Mouse (Mus musculus) ovary, postnatal 10 days (tissue): ENCODE data around the gene Atg13.
A peak's percentile ranks its signal among the peaks of the same experiment; 100 is the strongest.

Source experiments
- DNase-seq: peaks from one replicate; pipeline ENCODE4 v3.0.0; 2022; ENCODE audit warnings: low spot score

Gene Atg13

DNA sequence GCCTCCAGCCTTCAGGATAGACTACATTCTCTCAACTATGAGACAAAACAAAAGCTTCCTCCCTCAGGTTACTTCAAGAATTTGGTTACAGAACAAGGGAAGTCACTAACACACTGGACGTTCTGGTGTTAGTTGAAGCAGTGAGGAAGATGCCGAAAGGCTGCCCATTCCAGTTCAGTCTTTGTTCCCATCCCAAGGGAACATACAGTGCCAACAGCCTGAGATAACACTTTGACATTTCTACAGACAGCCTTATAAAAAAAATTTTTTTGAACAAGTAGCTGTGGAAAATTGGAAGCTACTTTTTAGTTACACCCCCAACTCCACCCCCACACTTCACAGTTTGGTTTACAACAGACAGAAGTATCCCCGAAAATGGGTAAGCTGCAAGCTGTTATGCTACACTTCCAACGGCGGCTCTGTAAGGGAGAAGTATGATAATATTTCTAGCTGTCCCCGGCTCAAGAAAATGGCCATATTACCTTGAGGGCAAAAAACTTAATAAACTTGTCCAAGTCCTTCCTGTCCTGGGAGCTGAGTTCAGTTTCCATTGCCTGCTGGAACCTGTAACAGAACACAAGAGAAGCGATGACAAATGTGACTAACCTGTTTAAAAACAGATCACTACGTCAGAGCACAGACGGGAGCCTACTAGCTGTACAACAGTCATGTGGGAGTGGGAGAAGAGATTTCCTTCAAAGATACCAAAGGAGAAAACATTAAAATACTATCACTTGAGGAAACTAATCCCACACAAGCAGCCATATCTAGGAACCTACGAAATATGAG, 14.7 kb downstream of the Atg13 start:
- no peak for DNase-seq

- no peak for DNase-seq
These were observed 20.9 kb downstream of the Atg13 start for GRCm38 (mm10) chr2:91689452-91689851.

DNA sequence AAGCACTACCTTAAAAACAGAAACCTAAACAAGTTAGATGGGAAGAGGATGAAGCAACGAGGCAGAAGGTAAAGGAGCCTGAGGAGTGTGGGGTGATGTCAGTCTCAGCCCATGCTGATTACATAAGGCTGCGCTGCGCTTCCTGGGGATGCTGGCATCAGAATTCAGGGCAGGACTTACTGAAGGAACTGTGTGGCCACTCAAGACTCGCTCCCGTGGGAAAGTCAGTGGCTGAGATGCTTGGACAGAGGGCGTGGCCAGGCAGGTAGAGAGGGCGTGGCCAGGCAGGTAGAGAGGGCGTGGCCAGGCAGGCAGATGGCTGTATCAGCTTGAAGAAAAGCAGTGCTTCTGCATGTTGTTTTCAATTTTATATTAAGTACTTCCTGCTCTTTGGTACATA, 26.5 kb downstream of the Atg13 start:
- no peak for DNase-seq

- DNase-seq: no peak
These were observed 27.5 kb downstream of the Atg13 start for GRCm38 (mm10) chr2:91682850-91683249.

DNA sequence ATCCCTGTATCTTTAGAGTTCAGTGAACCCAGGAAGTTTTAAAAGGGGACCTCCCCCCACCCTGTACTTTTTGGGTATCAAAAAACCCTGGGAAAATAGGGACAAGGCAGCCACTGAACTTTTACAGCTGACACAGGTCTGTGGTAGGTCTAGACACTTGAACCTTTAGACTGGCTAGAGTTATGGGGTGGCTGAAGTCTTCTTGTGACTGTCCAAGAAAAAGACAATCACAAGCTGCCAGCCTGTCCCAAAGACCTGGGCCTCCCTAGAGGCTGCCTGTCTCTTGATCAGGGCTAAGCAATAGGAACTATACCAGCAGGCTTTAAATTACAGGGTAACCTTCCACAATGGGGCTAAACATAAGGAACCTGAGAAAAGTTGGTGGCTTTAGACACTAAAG, 33.4 kb downstream of the Atg13 start:
- DNase-seq: no peak

DNA sequence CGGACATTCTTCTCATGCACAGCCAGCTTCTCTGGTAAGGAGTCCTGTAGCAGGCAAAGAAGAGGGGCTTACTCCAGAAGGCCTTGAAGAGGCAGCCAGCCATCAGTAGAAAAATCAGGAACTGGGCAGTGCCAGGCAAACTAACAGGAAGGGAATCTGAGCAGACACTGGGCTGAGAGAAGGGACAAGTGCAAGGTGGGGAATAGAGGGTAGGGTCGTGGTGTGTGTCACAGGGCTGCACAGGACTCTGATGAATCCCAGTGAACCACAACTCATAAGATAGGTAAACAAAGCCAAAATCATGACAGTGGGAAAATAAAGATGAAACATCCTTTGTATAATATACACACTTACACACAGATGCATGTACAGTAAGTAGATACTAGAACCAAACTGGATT, 34.0 kb downstream of the Atg13 start:
- DNase-seq: no peak

DNA sequence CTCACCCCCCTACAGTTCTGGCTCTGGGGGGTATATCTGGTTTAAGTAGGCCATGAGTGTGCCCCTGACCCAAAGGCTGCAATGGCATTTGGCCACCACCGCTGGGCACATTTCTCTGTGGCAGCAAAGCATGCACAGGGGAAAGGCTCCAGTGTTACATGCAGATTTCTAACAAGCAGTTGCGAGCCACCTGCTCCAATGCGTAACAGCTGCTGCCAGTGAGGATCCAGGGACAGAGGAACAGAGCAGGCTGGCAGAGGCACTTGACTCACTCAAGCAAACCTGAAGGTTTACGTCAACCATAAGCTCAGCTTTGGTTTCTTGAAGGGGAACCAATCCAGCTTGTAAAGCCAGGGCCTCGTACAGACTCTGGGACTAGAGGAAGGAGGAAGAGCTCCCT, 35.5 kb downstream of the Atg13 start:
- no peak for DNase-seq

DNA sequence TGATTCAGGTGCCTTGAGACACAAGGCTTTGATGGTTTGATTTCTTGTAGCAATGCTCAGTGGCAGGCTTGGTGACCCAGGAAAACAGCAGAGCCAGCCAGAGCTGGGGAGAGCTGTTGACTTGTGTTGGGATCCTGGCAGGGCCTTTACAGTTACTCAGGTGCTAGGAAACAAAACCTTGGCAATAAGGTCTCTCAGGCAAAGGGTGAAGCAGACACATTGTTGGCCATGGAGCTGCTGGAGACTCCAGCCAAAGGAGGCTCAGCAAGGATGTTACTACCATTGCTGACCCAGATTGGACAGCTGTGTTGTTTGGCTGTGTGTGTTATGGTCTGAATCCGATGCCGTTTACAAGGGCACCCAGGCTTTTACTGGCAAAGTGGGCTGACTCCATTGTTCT, 36.8 kb downstream of the Atg13 start:
- DNase-seq: no peak

- no peak for DNase-seq
These were observed 40.3 kb downstream of the Atg13 start for GRCm38 (mm10) chr2:91670038-91670437.

DNA sequence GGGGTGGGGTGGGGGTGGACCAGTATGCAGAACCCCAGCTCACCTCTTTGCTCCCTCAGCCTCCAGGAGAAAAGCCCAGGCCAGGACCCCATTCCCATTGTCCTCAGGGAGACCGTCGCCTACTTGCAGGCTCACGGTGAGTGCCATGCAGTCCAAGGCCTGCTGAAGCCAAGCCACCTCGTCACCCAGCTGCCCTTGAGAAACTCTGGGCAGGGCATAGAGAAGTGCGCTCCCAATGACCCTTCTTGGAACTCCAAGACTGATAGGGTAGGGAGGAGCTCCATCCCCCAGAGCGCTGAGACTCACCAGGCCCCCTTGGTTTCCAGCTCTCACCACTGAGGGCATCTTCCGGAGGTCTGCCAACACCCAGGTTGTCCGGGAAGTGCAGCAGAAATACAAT, 41.0 kb downstream of the Atg13 start:
- DNase-seq: no peak

GRCm38 (mm10) chr2:91667747-91668146, 42.6 kb downstream of the Atg13 start:
- no peak for DNase-seq

DNA sequence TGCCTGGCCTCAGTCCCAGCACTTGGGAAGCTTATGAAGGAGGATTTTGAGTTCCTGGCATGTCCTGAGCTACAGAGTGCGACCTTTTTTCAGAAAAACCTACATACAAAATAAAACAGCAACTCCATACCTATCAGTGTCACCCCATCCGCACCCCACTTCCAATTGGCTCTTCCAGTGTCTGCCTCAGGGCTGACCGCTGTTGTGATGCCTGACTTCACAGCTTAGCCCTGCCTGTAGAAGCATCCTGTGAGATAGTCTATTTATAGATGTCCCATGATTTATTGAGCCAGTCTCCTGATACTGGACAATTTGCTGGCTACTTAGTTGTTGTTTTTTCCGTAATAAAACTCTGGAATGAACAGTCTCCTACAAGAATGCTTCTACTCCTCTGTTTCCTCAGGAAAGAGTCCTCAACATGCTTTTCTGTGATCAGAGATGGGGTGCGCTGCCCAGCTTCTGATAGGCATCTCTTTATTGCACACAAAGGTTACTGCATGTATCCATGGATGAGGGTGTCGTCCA, 43.9 kb downstream of the Atg13 start:
- no peak for DNase-seq

- DNase-seq: no peak
These were observed 45.6 kb downstream of the Atg13 start for GRCm38 (mm10) chr2:91664780-91665179.

- DNase-seq: no peak
These were observed 49.4 kb downstream of the Atg13 start for GRCm38 (mm10) chr2:91660981-91661380.

DNA sequence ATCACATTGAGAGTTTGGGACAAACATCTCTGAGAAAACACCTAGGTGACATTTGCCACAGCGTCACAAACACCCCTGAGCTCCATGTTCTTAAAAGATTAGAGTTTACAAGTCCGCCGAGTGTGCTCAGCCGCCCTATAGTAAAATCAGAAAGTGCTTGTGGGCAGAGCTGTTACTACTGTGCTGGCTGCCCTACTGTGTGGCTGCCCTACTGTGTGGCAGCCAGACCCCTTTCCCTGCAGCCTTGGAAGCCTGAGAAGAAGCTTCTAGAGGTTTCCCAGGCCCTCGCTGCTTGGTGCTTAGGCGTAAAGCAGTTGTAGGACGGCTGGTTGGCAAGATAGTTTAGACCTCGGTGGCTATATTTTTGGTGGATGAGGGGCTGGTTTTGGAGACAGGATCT, 50.7 kb downstream of the Atg13 start:
- DNase-seq: no peak

- no peak for DNase-seq
These were observed 53.6 kb downstream of the Atg13 start for GRCm38 (mm10) chr2:91656774-91657173.

- no peak for DNase-seq
These were observed 54.5 kb downstream of the Atg13 start for GRCm38 (mm10) chr2:91655827-91656226.

- DNase-seq: no peak
These were observed 55.0 kb downstream of the Atg13 start for GRCm38 (mm10) chr2:91655388-91655787.

GRCm38 (mm10) chr2:91652863-91653262, 57.5 kb downstream of the Atg13 start:
- no peak for DNase-seq

- no peak for DNase-seq
These were observed 58.7 kb downstream of the Atg13 start for GRCm38 (mm10) chr2:91651458-91652258.

GRCm38 (mm10) chr2:91650360-91650995, 59.9 kb downstream of the Atg13 start:
- no peak for DNase-seq

DNA sequence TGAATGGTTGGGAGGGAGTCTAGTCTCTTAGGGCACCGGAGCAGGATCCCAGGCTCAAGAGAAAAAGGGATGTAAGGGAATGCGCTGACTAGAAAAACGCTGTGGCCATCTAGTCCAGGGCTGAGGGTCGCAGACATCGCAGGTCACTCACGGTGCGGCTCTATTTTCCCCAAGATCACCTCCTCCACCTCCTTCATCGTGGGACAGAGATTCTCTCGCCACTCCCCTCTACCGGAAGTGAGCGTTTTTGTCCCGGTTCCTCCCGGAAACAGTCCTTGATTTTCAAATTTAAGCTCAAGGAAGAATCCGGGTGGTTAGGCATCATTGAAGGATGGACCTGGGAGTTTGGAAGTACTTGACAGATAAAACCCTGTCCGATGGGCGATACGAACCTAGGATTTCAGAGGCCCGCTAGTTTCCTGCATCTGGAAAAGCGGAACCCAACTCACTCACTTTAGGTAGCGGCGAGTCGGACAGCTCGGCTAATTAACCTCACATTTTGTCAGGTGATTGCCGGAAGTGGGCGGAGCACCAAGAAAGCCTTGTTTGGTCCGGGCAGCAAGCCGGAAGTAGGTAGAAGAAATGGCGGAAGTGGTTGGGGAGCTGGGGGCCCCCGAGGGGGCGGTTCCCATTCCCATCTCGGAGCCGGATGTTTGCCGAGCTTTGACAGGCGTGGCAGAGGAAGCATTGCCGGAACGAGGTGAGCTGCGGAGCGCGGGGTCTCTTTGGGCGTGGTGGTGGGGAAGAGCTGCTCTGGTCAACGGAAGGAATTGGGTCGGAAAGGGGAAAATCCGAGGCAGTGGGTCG, 60.6 kb downstream of the Atg13 start, which contains the start of the genes Zfp408 and Arhgap1:
Gene Zfp408, minus strand, starts transcription at position 239 of the 807 bp plus-strand sequence.
Gene Arhgap1, plus strand, starts transcription at position 308 of the 807 bp plus-strand sequence.
- peak; percentile 86 for DNase-seq
